ENCODE assay signal across 8 mouse cellular contexts in genomic region chr11:117115346-117116219, GRCm38 (mm10). TPM values are rescaled to one million over a fixed set of nuclear protein-coding genes. Genes with fewer than 3 reads are reported as not detected.
A peak's percentile ranks its signal among the peaks of the same experiment; 100 is the strongest.
DNase-seq lines count a peak whose midpoint lies in the region; ATAC-seq and TF ChIP-seq lines count a peak whose summit lies in the region.

No protein-coding gene starts in this region.

- H3K9me3 ChIP-seq in hindbrain, embryonic 11.5 days (ENCODE audit: control insufficient read depth, low read length): no peaks in the 10 kb centered on the region
- no peaks in the 10 kb centered on the region for H3K9me3 ChIP-seq in liver, embryonic 11.5 days (ENCODE audit: control insufficient read depth, low read length)
- H3K9me3 ChIP-seq in neural tube, embryonic 12.5 days: no peaks in the 10 kb centered on the region

- no peak; the same call in 1 of the 2 replicates for TF ChIP-seq POLR2A in bone marrow, adult 2 months (IDR thresholded peaks at IDR 0.05; ENCODE audit: borderline replicate concordance, control insufficient read depth, low read depth, low read length)
- no peak for TF ChIP-seq POLR2A in embryonic fibroblast, embryonic 13.5 days (IDR thresholded peaks at IDR 0.05; ENCODE audit: low read depth, low read length)

- H3K4me1 ChIP-seq in bone marrow, adult 2 months (ENCODE audit: control insufficient read depth, insufficient read depth, low read length): peaks cover 6% of the 10 kb centered on the region; the same call in 1 of the 2 replicates
- H3K4me1 ChIP-seq in embryonic fibroblast, embryonic 13.5 days (ENCODE audit: control insufficient read depth, insufficient read depth, low read length): peaks cover 22% of the 10 kb centered on the region
- H3K4me1 ChIP-seq in hindbrain, embryonic 11.5 days (replicated peaks; ENCODE audit: control insufficient read depth, insufficient read depth, low read length): peaks cover 8% of the 10 kb centered on the region; the same call in 1 of the 2 replicates
- peaks cover 51% of the 10 kb centered on the region for H3K4me1 ChIP-seq in liver, embryonic 11.5 days (replicated peaks; ENCODE audit: control insufficient read depth, insufficient read depth, low read length)
- H3K4me1 ChIP-seq in neural tube, embryonic 12.5 days: peaks cover 51% of the 10 kb centered on the region

- peak overlapping the region; percentile 62 for H3K4me2 ChIP-seq in hindbrain, embryonic 11.5 days (replicated peaks; ENCODE audit: low read depth, low read length)
- H3K4me2 ChIP-seq in liver, embryonic 11.5 days: peak overlapping the region; percentile 97
- peak overlapping the region; percentile 59 for H3K4me2 ChIP-seq in neural tube, embryonic 12.5 days (replicated peaks)

- peak; percentile 44 for DNase-seq in retina, embryonic 14.5 days (ENCODE audit: low spot score)
- no peak for DNase-seq in retina, postnatal 1 day
- peak; percentile 54 for DNase-seq in hindbrain, embryonic 11.5 days (ENCODE audit: low spot score)
- DNase-seq in liver, embryonic 11.5 days (ENCODE audit: low spot score): no peak

- TF ChIP-seq CTCF in bone marrow, adult 2 months (IDR thresholded peaks at IDR 0.05; ENCODE audit: control insufficient read depth, insufficient read depth, low read length): no peak
- TF ChIP-seq CTCF in embryonic fibroblast, embryonic 13.5 days (IDR thresholded peaks at IDR 0.05; ENCODE audit: borderline replicate concordance, insufficient read depth, low read length): no peak

- WGBS in bone marrow, adult 2 months: 2% methylated on average over 54 of the region's 54 CpGs
- under 1% methylated on average over 52 of the region's 54 CpGs for WGBS in hindbrain, embryonic 11.5 days
- WGBS in liver, embryonic 11.5 days: 2% methylated on average over 54 of the region's 54 CpGs
- 1% methylated on average over 53 of the region's 54 CpGs for WGBS in neural tube, embryonic 12.5 days

- no peaks in the 10 kb centered on the region for H3K36me3 ChIP-seq in hindbrain, embryonic 11.5 days (ENCODE audit: control insufficient read depth, insufficient read depth, low read length)
- peaks cover 2% of the 10 kb centered on the region; the same call in 1 of the 2 replicates for H3K36me3 ChIP-seq in liver, embryonic 11.5 days (ENCODE audit: control insufficient read depth, insufficient read depth, low read length)
- H3K36me3 ChIP-seq in neural tube, embryonic 12.5 days: peaks cover 14% of the 10 kb centered on the region

- peak; percentile 76; the same call in 1 of the 2 replicates for ATAC-seq in hindbrain, embryonic 11.5 days (ENCODE audit: low FRiP score)
- ATAC-seq in liver, embryonic 11.5 days (replicated peaks; ENCODE audit: low FRiP score): no peak; the same call in 1 of the 2 replicates
- ATAC-seq in neural tube, embryonic 12.5 days (ENCODE audit: low FRiP score, low read depth): peak; percentile 80; the same call in 1 of the 2 replicates
- ATAC-seq in monocyte, adult 5-6 weeks (replicated peaks; ENCODE audit: insufficient number of reproducible peaks, low FRiP score, low TSS enrichment, poor library complexity, severe bottlenecking): no peak

- peak overlapping the region; percentile 75 for H3K9ac ChIP-seq in hindbrain, embryonic 11.5 days (ENCODE audit: low read depth, low read length)
- peak overlapping the region; percentile 74 for H3K9ac ChIP-seq in liver, embryonic 11.5 days (ENCODE audit: low read depth, low read length)
- peak overlapping the region; percentile 85 for H3K9ac ChIP-seq in neural tube, embryonic 12.5 days

- peak overlapping the region; percentile 72 for H3K4me3 ChIP-seq in bone marrow, adult 2 months (replicated peaks; ENCODE audit: control insufficient read depth, low read depth, low read length)
- peak overlapping the region; percentile 75 for H3K4me3 ChIP-seq in embryonic fibroblast, embryonic 13.5 days (ENCODE audit: insufficient read depth, low read length)
- peak overlapping the region; percentile 70 for H3K4me3 ChIP-seq in hindbrain, embryonic 11.5 days (ENCODE audit: low read depth, low read length)
- peak overlapping the region; percentile 82 for H3K4me3 ChIP-seq in liver, embryonic 11.5 days (ENCODE audit: low read depth, low read length)
- peak overlapping the region; percentile 74 for H3K4me3 ChIP-seq in neural tube, embryonic 12.5 days

- peak overlapping the region; percentile 91 for H3K27ac ChIP-seq in bone marrow, adult 2 months (ENCODE audit: control insufficient read depth, insufficient read depth, low read depth, low read length, poor library complexity)
- peak overlapping the region; percentile 69 for H3K27ac ChIP-seq in embryonic fibroblast, embryonic 13.5 days (ENCODE audit: insufficient read depth, low read length)
- H3K27ac ChIP-seq in hindbrain, embryonic 11.5 days (ENCODE audit: low read depth, low read length): peak overlapping the region; percentile 96
- peak overlapping the region; percentile 99 for H3K27ac ChIP-seq in liver, embryonic 11.5 days (ENCODE audit: low read depth, low read length)
- H3K27ac ChIP-seq in neural tube, embryonic 12.5 days: peak overlapping the region; percentile 54; the same call in 1 of the 2 replicates

- H3K27me3 ChIP-seq in hindbrain, embryonic 11.5 days (ENCODE audit: control insufficient read depth, insufficient read depth, low read length): no peaks in the 10 kb centered on the region
- H3K27me3 ChIP-seq in liver, embryonic 11.5 days (replicated peaks; ENCODE audit: control insufficient read depth, insufficient read depth, low read length): no peaks in the 10 kb centered on the region
- no peaks in the 10 kb centered on the region for H3K27me3 ChIP-seq in neural tube, embryonic 12.5 days (replicated peaks)

RNA-seq across cellular contexts. Expression of gene Sec14l1, which starts 0.6 kb away (rescaled TPM):
- polyA plus RNA-seq in bone marrow, adult 2 months (2011; ENCODE audit: insufficient read depth, insufficient read length, low replicate concordance, missing spikeins): 13.5 and 22.8 TPM in 2 replicates
- polyA plus RNA-seq in embryonic fibroblast, embryonic 13.5 days (2011; ENCODE audit: insufficient read length, low read depth, missing spikeins): 65.7 and 70.4 TPM in 2 replicates
- 36.7 and 36.9 TPM in 2 replicates for polyA plus RNA-seq in hindbrain, embryonic 11.5 days (2014; fragmentation: Nextera tagmentation; extraction: Ambion mirVana)
- polyA plus RNA-seq in liver, embryonic 11.5 days (2014; fragmentation: Nextera tagmentation; extraction: Ambion mirVana): 20.9 and 22.8 TPM in 2 replicates
- polyA plus RNA-seq in neural tube, embryonic 12.5 days (2016; fragmentation: Nextera tagmentation; extraction: Ambion mirVana): 68.8 and 71.5 TPM in 2 replicates
- 65.4 to 73.2 TPM (median 72.7 TPM) in 3 replicates for total RNA-seq in monocyte, adult 5-6 weeks (2017)

Comparison
In these comparisons a context has a peak if more than half of its experiments do, and no peak if none do; other contexts are left out.
1. DNase-seq: peak in retina, embryonic 14.5 days (single experiment) and hindbrain, embryonic 11.5 days (single experiment); none in retina, postnatal 1 day (single experiment) and liver, embryonic 11.5 days (single experiment).
2. ATAC-seq: peak in hindbrain, embryonic 11.5 days (single experiment) and neural tube, embryonic 12.5 days (single experiment); none in liver, embryonic 11.5 days (single experiment) and monocyte, adult 5-6 weeks (single experiment).
3. Peak in every context shown above with its lines, with median percentiles within 50 percentile points of each other: H3K27ac ChIP-seq, H3K4me3 ChIP-seq, H3K4me2 ChIP-seq and H3K9ac ChIP-seq.